Mouse (Mus musculus) lung, postnatal 0 days (tissue): ENCODE measurements around the gene Tbx15.

Source experiments
- CTCF ChIP-seq: IDR thresholded peaks from 2 replicates; pipeline ENCODE4 v1.5.1; 2016; ENCODE audit warnings: antibody characterized with exemption, mild to moderate bottlenecking
- EP300 ChIP-seq: IDR thresholded peaks from 2 replicates; pipeline ENCODE4 v1.6.1; 2016; ENCODE audit warnings: antibody characterized with exemption, mild to moderate bottlenecking, control low read depth

DNA sequence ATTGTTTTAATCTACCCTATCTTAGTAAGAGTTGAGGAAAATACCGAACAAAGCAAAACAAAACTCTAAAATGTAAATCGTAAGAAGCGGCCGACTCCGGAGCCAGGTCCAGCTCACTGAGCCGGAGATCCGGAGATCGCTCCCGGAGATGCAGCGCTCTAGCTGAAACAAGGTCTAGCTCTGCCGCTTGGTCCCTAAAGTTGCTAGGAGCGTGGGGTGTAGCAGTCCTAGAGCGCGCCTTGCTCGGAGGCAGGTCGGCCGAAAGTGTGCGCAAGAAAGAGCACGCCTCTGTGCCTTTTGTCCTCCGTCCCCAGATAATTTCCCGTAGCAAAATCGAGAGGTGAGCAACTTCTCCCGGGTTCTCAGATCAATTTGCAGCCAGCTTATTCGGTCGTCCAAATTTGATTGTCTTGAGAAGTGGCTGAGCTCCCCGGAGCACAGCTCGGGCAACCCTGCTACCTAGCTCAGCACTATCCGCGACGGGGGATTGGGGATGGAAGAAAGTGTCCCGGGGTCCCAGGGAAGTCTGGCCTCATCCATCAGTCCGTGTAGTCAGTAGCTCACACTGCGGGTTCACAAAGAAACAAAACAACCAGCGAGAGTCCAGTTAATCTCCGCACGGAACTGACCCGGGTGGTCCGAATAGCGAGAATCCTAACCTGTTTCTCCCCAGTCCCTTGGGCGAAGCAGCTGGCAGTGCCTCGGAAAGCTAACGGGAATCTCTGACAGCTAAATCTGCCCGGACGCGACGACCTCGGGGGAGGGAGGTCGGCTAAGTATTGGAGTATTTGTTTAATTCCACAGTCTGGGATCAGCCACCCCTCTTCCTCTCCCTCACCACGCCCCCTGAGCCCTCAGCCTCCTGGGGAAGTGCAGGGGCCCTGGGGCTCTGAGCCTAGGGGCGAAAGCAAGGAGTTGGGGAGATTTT, 894 bp downstream of the Tbx15 start:
- TF ChIP-seq CTCF (no peak), EP300 (no peak)
